Mouse (Mus musculus) brown adipose tissue, adult 24 weeks (tissue): Measurements from ENCODE around the gene Gm17364. TPM values are rescaled to one million over a fixed set of nuclear protein-coding genes. Genes with fewer than 3 reads are reported as not detected.
"Not testable (repeated sequence)": the region's sequence is repeated elsewhere in the genome, so short reads cannot be mapped to it uniquely, and the experiment has no call there.

Experiments used
- H3K27ac ChIP-seq: fragments of 200-500 bp; replicated peaks from 2 replicates; pipeline ENCODE4 v1.5.1; 2012; ENCODE audit warnings: low read depth, mild to moderate bottlenecking, low read length
- H3K4me1 ChIP-seq: fragments of 200-500 bp; 2 replicates; pipeline ENCODE4 v1.6.1; 2012; ENCODE audit warnings: low read length, mixed read lengths; ENCODE audit not compliant: control insufficient read depth, insufficient read depth, insufficient read length
- H3K4me3 ChIP-seq: fragments of 200-500 bp; 2 replicates; pipeline ENCODE4 v1.5.1; 2012; ENCODE audit warnings: low read depth, mild to moderate bottlenecking, low read length, moderate library complexity; ENCODE audit not compliant: insufficient read depth
- polyA plus RNA-seq: library from polyadenylated mRNA; stranded (reverse); fragments of >200 nt; gene quantifications from 2 replicates; pipeline ENCODE4 v1.2.4, GENCODE M21; 2012; ENCODE audit not compliant: missing spikeins, insufficient read depth, insufficient read length

Gm17364 gene
- polyA plus RNA-seq, 1 experiment, result not detected

- H3K4me1 ChIP-seq, result no peaks in the 10 kb centered on the region; the same call in 1 of the 2 replicates
- H3K27ac ChIP-seq, result no peak overlapping the region
- H3K4me3 ChIP-seq, result no peak overlapping the region
These were observed 5.9 kb downstream of the Gm17364 start for GRCm38 (mm10) chr13:41267827-41268408.

GRCm38 (mm10) chr13:41263304-41264006 is 10.3 kb downstream of the Gm17364 start:
- Histone ChIP-seq H3K27ac (peak overlapping the region; percentile 60; the same call in 1 of the 2 replicates), H3K4me3 (no peak overlapping the region), H3K4me1 (no peaks in the 10 kb centered on the region; the same call in 1 of the 2 replicates)

GRCm38 (mm10) chr13:41261617-41262016 is 12.2 kb downstream of the Gm17364 start:
- not testable (repeated sequence) for H3K4me1 ChIP-seq, H3K4me3 ChIP-seq, H3K27ac ChIP-seq

GRCm38 (mm10) chr13:41257851-41258250 is 15.9 kb downstream of the Gm17364 start:
- Histone ChIP-seq H3K27ac (no peak overlapping the region), H3K4me1 (no peaks in the 10 kb centered on the region)

GRCm38 (mm10) chr13:41256962-41257361 is 16.8 kb downstream of the Gm17364 start:
- no peaks in the 10 kb centered on the region for H3K4me1 ChIP-seq
- H3K27ac ChIP-seq, result no peak overlapping the region
- H3K4me3 ChIP-seq, result no peak overlapping the region

More at GRCm38 (mm10) chr13:41257851-41258250, 15.9 kb downstream of the Gm17364 start:
- no peak overlapping the region for H3K4me3 ChIP-seq

GRCm38 (mm10) chr13:41256126-41256525 is 17.7 kb downstream of the Gm17364 start:
- Histone ChIP-seq H3K4me1 (no peaks in the 10 kb centered on the region), H3K27ac (no peak overlapping the region), H3K4me3 (no peak overlapping the region)

GRCm38 (mm10) chr13:41252736-41253135 is 21.0 kb downstream of the Gm17364 start:
- H3K27ac ChIP-seq, result no peak overlapping the region
- no peaks in the 10 kb centered on the region; the same call in 1 of the 2 replicates for H3K4me1 ChIP-seq
- H3K4me3 ChIP-seq, result no peak overlapping the region

GRCm38 (mm10) chr13:41252141-41252540 is 21.6 kb downstream of the Gm17364 start:
- H3K27ac ChIP-seq, result no peak overlapping the region
- no peaks in the 10 kb centered on the region; the same call in 1 of the 2 replicates for H3K4me1 ChIP-seq
- no peak overlapping the region for H3K4me3 ChIP-seq

- H3K4me3 ChIP-seq, result no peak overlapping the region
- H3K27ac ChIP-seq, result no peak overlapping the region
- H3K4me1 ChIP-seq, result no peaks in the 10 kb centered on the region; the same call in 1 of the 2 replicates
These were observed 22.1 kb downstream of the Gm17364 start for GRCm38 (mm10) chr13:41251667-41252066.

GRCm38 (mm10) chr13:41251232-41251631 is 22.5 kb downstream of the Gm17364 start:
- H3K4me3 ChIP-seq, H3K4me1 ChIP-seq, H3K27ac ChIP-seq: not testable (repeated sequence)

- Histone ChIP-seq H3K4me3 (peak overlapping the region; percentile 98), H3K4me1 (no peaks in the 10 kb centered on the region; the same call in 1 of the 2 replicates), H3K27ac (no peak overlapping the region)
These were observed 23.3 kb downstream of the Gm17364 start for GRCm38 (mm10) chr13:41250318-41250981.

GRCm38 (mm10) chr13:41249538-41250317 is 24.0 kb downstream of the Gm17364 start, which contains the start of gene Smim13:
Gene Smim13, plus strand, starts transcription at chr13:41249844.
- H3K27ac ChIP-seq, result peak within 1 kb of the TSS; percentile 96
- peak within 1 kb of the TSS; percentile 98 for H3K4me3 ChIP-seq
- H3K4me1 ChIP-seq, result no peaks in the 10 kb centered on the region; the same call in 1 of the 2 replicates

- peak overlapping the region; percentile 96 for H3K27ac ChIP-seq
- H3K4me3 ChIP-seq, result peak overlapping the region; percentile 87
- H3K4me1 ChIP-seq, result no peaks in the 10 kb centered on the region; the same call in 1 of the 2 replicates
These were observed 24.8 kb downstream of the Gm17364 start for GRCm38 (mm10) chr13:41248751-41249520.

GRCm38 (mm10) chr13:41244306-41244830 is 29.4 kb downstream of the Gm17364 start:
- H3K4me1 ChIP-seq, result no peaks in the 10 kb centered on the region; the same call in 1 of the 2 replicates
- no peak overlapping the region for H3K27ac ChIP-seq
- H3K4me3 ChIP-seq, result no peak overlapping the region
